Mouse (Mus musculus): ENCODE measurements around the gene Bcl11a.
"Not testable (repeated sequence)": the region's sequence is repeated elsewhere in the genome, so short reads cannot be mapped to it uniquely, and the experiment has no call there.

Bcl11a gene

GRCm38 (mm10) chr11:24100449-24101070 lies 22.7 kb downstream of the Bcl11a start:
- DNase-seq (ENCODE audit: low spot score): no peak

GRCm38 (mm10) chr11:24101625-24102024 lies 23.8 kb downstream of the Bcl11a start:
- DNase-seq (ENCODE audit: low spot score): no peak

- no peak for DNase-seq (ENCODE audit: low spot score)
Observed at GRCm38 (mm10) chr11:24102372-24102771, 24.5 kb downstream of the Bcl11a start.

GRCm38 (mm10) chr11:24103128-24103742 lies 25.4 kb downstream of the Bcl11a start:
- no peak for DNase-seq (ENCODE audit: low spot score)

GRCm38 (mm10) chr11:24107414-24107813 lies 29.6 kb downstream of the Bcl11a start:
- DNase-seq (ENCODE audit: low spot score): no peak

- no peak for DNase-seq (ENCODE audit: low spot score)
Observed at GRCm38 (mm10) chr11:24108974-24109373, 31.1 kb downstream of the Bcl11a start.

GRCm38 (mm10) chr11:24109388-24109787 lies 31.5 kb downstream of the Bcl11a start:
- DNase-seq (ENCODE audit: low spot score): no peak

GRCm38 (mm10) chr11:24110113-24110512 lies 32.3 kb downstream of the Bcl11a start:
- no peak for DNase-seq (ENCODE audit: low spot score)

GRCm38 (mm10) chr11:24111720-24112119 lies 33.9 kb downstream of the Bcl11a start:
- DNase-seq (ENCODE audit: low spot score): no peak

- no peak for DNase-seq (ENCODE audit: low spot score)
Observed at GRCm38 (mm10) chr11:24115017-24115752, 37.3 kb downstream of the Bcl11a start.

- DNase-seq (ENCODE audit: low spot score): no peak
Observed at GRCm38 (mm10) chr11:24116041-24116440, 38.2 kb downstream of the Bcl11a start.

GRCm38 (mm10) chr11:24116582-24117318 lies 38.9 kb downstream of the Bcl11a start:
- DNase-seq (ENCODE audit: low spot score): no peak

- DNase-seq (ENCODE audit: low spot score): no peak
Observed at GRCm38 (mm10) chr11:24121136-24121535, 43.3 kb downstream of the Bcl11a start.

GRCm38 (mm10) chr11:24122899-24123298 lies 45.0 kb downstream of the Bcl11a start:
- DNase-seq (ENCODE audit: low spot score): no peak

- no peak for DNase-seq (ENCODE audit: low spot score)
Observed at GRCm38 (mm10) chr11:24123991-24124390, 46.1 kb downstream of the Bcl11a start.

GRCm38 (mm10) chr11:24125098-24125497 lies 47.2 kb downstream of the Bcl11a start:
- DNase-seq (ENCODE audit: low spot score): no peak

GRCm38 (mm10) chr11:24128001-24128400 lies 50.1 kb downstream of the Bcl11a start:
- DNase-seq (ENCODE audit: low spot score): no peak

GRCm38 (mm10) chr11:24128880-24129279 lies 51.0 kb downstream of the Bcl11a start:
- DNase-seq (ENCODE audit: low spot score): not testable (repeated sequence)

- DNase-seq (ENCODE audit: low spot score): no peak
Observed at GRCm38 (mm10) chr11:24129358-24130185, 51.7 kb downstream of the Bcl11a start.

- DNase-seq (ENCODE audit: low spot score): no peak
Observed at GRCm38 (mm10) chr11:24130186-24130760, 52.4 kb downstream of the Bcl11a start.

- DNase-seq (ENCODE audit: low spot score): no peak
Observed at GRCm38 (mm10) chr11:24131818-24132217, 54.0 kb downstream of the Bcl11a start.

Data from ovary, postnatal 10 days (tissue).